Mouse (Mus musculus): ENCODE measurements around the gene Pdgfb.
A peak's percentile ranks its signal among the peaks of the same experiment; 100 is the strongest.

The Pdgfb gene

GRCm38 (mm10) chr15:80034913-80035312 is 20.1 kb upstream of the Pdgfb start:
- no peak for DNase-seq (ENCODE audit: low read depth, low spot score)

GRCm38 (mm10) chr15:80034366-80034765 is 19.6 kb upstream of the Pdgfb start:
- no peak for DNase-seq (ENCODE audit: low read depth, low spot score)

- DNase-seq (ENCODE audit: low read depth, low spot score), result no peak
Measured at GRCm38 (mm10) chr15:80031133-80031532, 16.4 kb upstream of the Pdgfb start.

GRCm38 (mm10) chr15:80030399-80030798 is 15.6 kb upstream of the Pdgfb start:
- DNase-seq (ENCODE audit: low read depth, low spot score), result no peak

- DNase-seq (ENCODE audit: low read depth, low spot score), result no peak
Measured at GRCm38 (mm10) chr15:80028862-80029261, 14.1 kb upstream of the Pdgfb start.

GRCm38 (mm10) chr15:80026689-80027353 is 12.0 kb upstream of the Pdgfb start:
- no peak for DNase-seq (ENCODE audit: low read depth, low spot score)

- peak; percentile 88 for DNase-seq (ENCODE audit: low read depth, low spot score)
Measured at GRCm38 (mm10) chr15:80026061-80026460, 11.3 kb upstream of the Pdgfb start.

GRCm38 (mm10) chr15:80025615-80026014 is 10.8 kb upstream of the Pdgfb start:
- no peak for DNase-seq (ENCODE audit: low read depth, low spot score)

- DNase-seq (ENCODE audit: low read depth, low spot score), result peak; percentile 85
Measured at GRCm38 (mm10) chr15:80024331-80025313, 9.8 kb upstream of the Pdgfb start.

- no peak for DNase-seq (ENCODE audit: low read depth, low spot score)
Measured at GRCm38 (mm10) chr15:80020516-80020915, 5.7 kb upstream of the Pdgfb start.

- no peak for DNase-seq (ENCODE audit: low read depth, low spot score)
Measured at GRCm38 (mm10) chr15:80019625-80020024, 4.8 kb upstream of the Pdgfb start.

- no peak for DNase-seq (ENCODE audit: low read depth, low spot score)
Measured at GRCm38 (mm10) chr15:80019220-80019619, 4.4 kb upstream of the Pdgfb start.

- no peak for DNase-seq (ENCODE audit: low read depth, low spot score)
Measured at GRCm38 (mm10) chr15:80016563-80017301, 2.0 kb upstream of the Pdgfb start.

- DNase-seq (ENCODE audit: low read depth, low spot score), result no peak
Measured at GRCm38 (mm10) chr15:80015211-80015952, 605 bp upstream of the Pdgfb start.

- no peak for DNase-seq (ENCODE audit: low read depth, low spot score)
Measured at GRCm38 (mm10) chr15:80014031-80014320, 801 bp downstream of the Pdgfb start.

GRCm38 (mm10) chr15:80013256-80014030 is 1.3 kb downstream of the Pdgfb start:
- no peak for DNase-seq (ENCODE audit: low read depth, low spot score)

GRCm38 (mm10) chr15:80012527-80013201 is 2.1 kb downstream of the Pdgfb start:
- DNase-seq (ENCODE audit: low read depth, low spot score), result peak; percentile 56

- DNase-seq (ENCODE audit: low read depth, low spot score), result peak; percentile 45
Measured at GRCm38 (mm10) chr15:80011778-80012526, 2.8 kb downstream of the Pdgfb start.

- DNase-seq (ENCODE audit: low read depth, low spot score), result no peak
Measured at GRCm38 (mm10) chr15:80011194-80011593, 3.6 kb downstream of the Pdgfb start.

Data from skeletal muscle tissue, adult 2 months (tissue).